Mouse (Mus musculus): ENCODE measurements around the gene Crtc3.

DNA sequence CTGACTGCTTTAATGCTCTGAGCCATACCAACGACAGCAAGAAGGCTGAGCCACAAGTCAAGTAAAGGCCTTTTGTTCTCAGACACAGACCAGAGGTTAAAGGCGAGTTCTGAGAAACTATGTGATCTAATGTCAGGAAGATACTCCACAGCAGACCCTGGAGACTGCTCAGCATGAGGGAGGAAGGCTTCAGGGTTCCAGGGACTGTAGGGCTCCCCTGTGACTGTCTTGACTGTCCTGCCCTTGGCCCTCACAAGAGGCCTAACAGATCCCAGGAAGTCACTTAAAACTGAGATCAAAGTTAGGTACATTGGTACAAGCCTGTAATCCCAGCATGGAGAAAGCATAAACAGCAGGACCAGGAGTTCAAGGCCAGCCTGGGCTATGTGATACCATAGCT, 81.2 kb downstream of the Crtc3 start:
- TF ChIP-seq CTCF (IDR thresholded peaks at IDR 0.05; ENCODE audit: borderline replicate concordance, insufficient read depth, low read depth, low read length) (no peak), POLR2A (IDR thresholded peaks at IDR 0.05; ENCODE audit: borderline replicate concordance, insufficient read depth, low read length) (no peak)

Data from cerebellum, adult 2 months (tissue).